Mouse (Mus musculus) myocyte (in vitro differentiated cells): ENCODE measurements around the gene Mrtfb.

Source experiments
- CEBPB ChIP-seq: IDR thresholded peaks from 2 replicates; pipeline ENCODE4 v1.6.1; 2011; ENCODE audit warnings: mild to moderate bottlenecking, moderate library complexity; ENCODE audit not compliant: poor library complexity, insufficient read depth, severe bottlenecking
- E2F4 ChIP-seq: IDR thresholded peaks from one replicate; pipeline ENCODE4 v1.6.1; 2011; ENCODE audit warnings: mild to moderate bottlenecking, control low read depth, moderate library complexity; ENCODE audit not compliant: insufficient read depth
- MAX ChIP-seq: IDR thresholded peaks from one replicate; pipeline ENCODE4 v1.6.1; 2011; ENCODE audit warnings: low read depth, mild to moderate bottlenecking, control low read depth
- MYOG ChIP-seq, 3 experiments: IDR thresholded peaks; one replicate each; pipeline ENCODE4 v1.6.1; 2011; ENCODE audit warnings: control low read depth in 2 of 3, low read depth in 2 of 3, mild to moderate bottlenecking in 2 of 3; ENCODE audit not compliant: insufficient read length in 2 of 3, control insufficient read depth in 1 of 3, insufficient read depth in 1 of 3
- POLR2A ChIP-seq: IDR thresholded peaks from one replicate; pipeline ENCODE4 v1.6.1; 2011; ENCODE audit warnings: low read depth, mild to moderate bottlenecking, control low read depth, moderate library complexity; ENCODE audit not compliant: insufficient read length
- POLR2AphosphoS2 ChIP-seq: IDR thresholded peaks from one replicate; pipeline ENCODE4 v1.6.1; 2011; ENCODE audit warnings: low read depth, control low read depth; ENCODE audit not compliant: insufficient read length
- TCF12 ChIP-seq: IDR thresholded peaks from one replicate; pipeline ENCODE4 v1.6.1; 2011; ENCODE audit warnings: mild to moderate bottlenecking, control low read depth; ENCODE audit not compliant: poor library complexity, insufficient read depth, severe bottlenecking
- TCF3 ChIP-seq: IDR thresholded peaks from one replicate; pipeline ENCODE4 v1.6.1; 2011; ENCODE audit warnings: low read depth, control low read depth; ENCODE audit not compliant: insufficient read length
- USF1 ChIP-seq: IDR thresholded peaks from one replicate; pipeline ENCODE4 v1.6.1; 2011; ENCODE audit warnings: low read depth, mild to moderate bottlenecking, control low read depth, moderate library complexity

GRCm38 (mm10) chr16:13379865-13380264, 123.6 kb downstream of the Mrtfb start:
- TF ChIP-seq MYOG (IDR thresholded peaks at IDR 0.05; ENCODE audit: control insufficient read depth in 1 of 3, insufficient read depth in 1 of 3, insufficient read length in 2 of 3, low read depth in 2 of 3) (no peak), CEBPB (no peak), POLR2A (no peak), MAX (no peak), E2F4 (no peak), TCF12 (no peak), TCF3 (no peak), USF1 (no peak), POLR2AphosphoS2 (no peak)
